Mouse (Mus musculus) heart, postnatal 0 days (tissue): Measurements from ENCODE around the gene Gm10837. TPM values are rescaled to one million over a fixed set of nuclear protein-coding genes. Genes with fewer than 3 reads are reported as not detected.

ENCODE experiments used
- ATAC-seq: fragments of 200-750 bp; cut with Nextera tagmentation; 2 replicates; pipeline ENCODE4 v1.8.0; 2017; ENCODE audit warnings: low read depth, moderate number of reproducible peaks, moderate library complexity; ENCODE audit not compliant: insufficient read depth
- DNase-seq: peaks from one replicate; pipeline ENCODE4 v3.0.0-alpha.2; 2016; ENCODE audit warnings: low spot score
- H3K27ac ChIP-seq: fragments of 300-500 bp; sonication (generic); 2 replicates; pipeline ENCODE4 v1.5.1; 2014; ENCODE audit warnings: low read depth, mild to moderate bottlenecking
- H3K27me3 ChIP-seq: fragments of 300-500 bp; sonication (generic); 2 replicates; pipeline ENCODE4 v1.6.1; 2014; ENCODE audit warnings: low read length, mixed read lengths; ENCODE audit not compliant: control insufficient read depth, insufficient read depth
- H3K36me3 ChIP-seq: fragments of 300-500 bp; sonication (generic); replicated peaks from 2 replicates; pipeline ENCODE4 v1.6.1; 2014; ENCODE audit warnings: low read length, mixed read lengths; ENCODE audit not compliant: control insufficient read depth, insufficient read depth
- H3K4me1 ChIP-seq: fragments of 300-500 bp; sonication (generic); 2 replicates; pipeline ENCODE4 v1.6.1; 2014; ENCODE audit warnings: antibody characterized with exemption; ENCODE audit not compliant: control insufficient read depth, insufficient read depth
- H3K4me2 ChIP-seq: fragments of 300-500 bp; sonication (generic); 2 replicates; pipeline ENCODE4 v1.6.1; 2014; ENCODE audit warnings: low read depth, mild to moderate bottlenecking, low read length, moderate library complexity
- H3K4me3 ChIP-seq: fragments of 300-500 bp; sonication (generic); 2 replicates; pipeline ENCODE4 v1.5.1; 2014; ENCODE audit warnings: low read depth, low read length
- H3K9ac ChIP-seq: fragments of 300-500 bp; sonication (generic); replicated peaks from 2 replicates; pipeline ENCODE4 v1.6.1; 2014; ENCODE audit warnings: low read depth, low read length, mixed read lengths
- H3K9me3 ChIP-seq: fragments of 300-500 bp; sonication (generic); replicated peaks from 2 replicates; pipeline ENCODE4 v1.6.1; 2016; ENCODE audit warnings: low read length; ENCODE audit not compliant: control insufficient read depth
- CTCF ChIP-seq: IDR thresholded peaks from 2 replicates; pipeline ENCODE4 v1.5.1; 2016; ENCODE audit warnings: antibody characterized with exemption, control low read depth, low read depth
- EP300 ChIP-seq: IDR thresholded peaks from 2 replicates; pipeline ENCODE4 v1.6.1; 2016; ENCODE audit warnings: antibody characterized with exemption, low read depth
- WGBS: fragments of 180-500 bp; shearing (Covaris S2); extraction: QIAGEN DNeasy Blood & Tissue Kit; methylation state at CpG from one replicate; pipeline ENCODE4 v1.1.7; 2014; 5-methylcytosine and 5-hydroxymethylcytosine counted together
- polyA plus RNA-seq: library from polyadenylated mRNA; unstranded; fragments of >200 nt; fragmentation: Nextera tagmentation; extraction: Ambion mirVana; gene quantifications from 2 replicates; pipeline ENCODE4 v1.2.1, GENCODE M21; 2015
- total RNA-seq: library from RNA; depleted of rRNA; stranded (reverse); fragments of >200 nt; gene quantifications from 2 replicates; pipeline ENCODE4 v1.2.3, GENCODE M21; 2014; ENCODE audit warnings: low replicate concordance

The Gm10837 gene
- total and polyA plus RNA-seq, 2 experiments from 2014 or later = not detected

- H3K27ac ChIP-seq = no peak overlapping the region
- no peak for DNase-seq
- H3K27me3 ChIP-seq = peaks cover 99% of the 10 kb centered on the region
- no peaks in the 10 kb centered on the region for H3K4me1 ChIP-seq
- TF ChIP-seq CTCF (no peak), EP300 (no peak)
- H3K4me3 ChIP-seq = no peak overlapping the region
- no peak overlapping the region for H3K4me2 ChIP-seq
- H3K36me3 ChIP-seq = no peaks in the 10 kb centered on the region
- 4% methylated on average over 15 of the region's 15 CpGs for WGBS
- no peak overlapping the region for H3K9ac ChIP-seq
- ATAC-seq = no peak
- H3K9me3 ChIP-seq = no peaks in the 10 kb centered on the region
Measured at GRCm38 (mm10) chr14:122481181-122481580, 9.2 kb upstream of the Gm10837 start.

GRCm38 (mm10) chr14:122482081-122483023 is 8.0 kb upstream of the Gm10837 start:
- Histone ChIP-seq H3K27ac (no peak overlapping the region), H3K36me3 (no peaks in the 10 kb centered on the region), H3K9ac (no peak overlapping the region), H3K27me3 (peaks cover 99% of the 10 kb centered on the region), H3K4me2 (no peak overlapping the region), H3K4me1 (no peaks in the 10 kb centered on the region), H3K9me3 (no peaks in the 10 kb centered on the region), H3K4me3 (no peak overlapping the region)
- DNase-seq (no peak), ATAC-seq (no peak)
- WGBS = 2% methylated on average over 37 of the region's 38 CpGs
- TF ChIP-seq CTCF (no peak), EP300 (no peak)

- 7% methylated on average over 5 of the region's 5 CpGs for WGBS
- no peak for ATAC-seq
- no peaks in the 10 kb centered on the region for H3K36me3 ChIP-seq
Measured at GRCm38 (mm10) chr14:122483024-122483385, 7.4 kb upstream of the Gm10837 start.

GRCm38 (mm10) chr14:122483556-122484421 is 6.6 kb upstream of the Gm10837 start:
- no peak for ATAC-seq
- H3K27ac ChIP-seq = no peak overlapping the region
- H3K4me1 ChIP-seq = no peaks in the 10 kb centered on the region
- no peak for DNase-seq
- H3K4me2 ChIP-seq = no peak overlapping the region
- no peaks in the 10 kb centered on the region for H3K36me3 ChIP-seq
- H3K9ac ChIP-seq = no peak overlapping the region
- peaks cover 96% of the 10 kb centered on the region for H3K27me3 ChIP-seq
- no peaks in the 10 kb centered on the region for H3K9me3 ChIP-seq
- TF ChIP-seq EP300 = no peak
- TF ChIP-seq CTCF = no peak
- no peak overlapping the region for H3K4me3 ChIP-seq
- 3% methylated on average over 18 of the region's 18 CpGs for WGBS

More at GRCm38 (mm10) chr14:122483024-122483385, 7.4 kb upstream of the Gm10837 start:
- Histone ChIP-seq H3K4me1 (no peaks in the 10 kb centered on the region), H3K27me3 (peaks cover 98% of the 10 kb centered on the region), H3K9ac (no peak overlapping the region), H3K4me2 (no peak overlapping the region), H3K4me3 (no peak overlapping the region), H3K9me3 (no peaks in the 10 kb centered on the region), H3K27ac (no peak overlapping the region)
- TF ChIP-seq CTCF (no peak), EP300 (no peak)
- DNase-seq = no peak

GRCm38 (mm10) chr14:122484458-122484843 is 5.9 kb upstream of the Gm10837 start:
- ATAC-seq = no peak
- no peaks in the 10 kb centered on the region for H3K4me1 ChIP-seq
- TF ChIP-seq CTCF (no peak), EP300 (no peak)
- H3K36me3 ChIP-seq = no peaks in the 10 kb centered on the region
- no peak overlapping the region for H3K9ac ChIP-seq
- DNase-seq = no peak
- H3K9me3 ChIP-seq = no peaks in the 10 kb centered on the region
- H3K4me2 ChIP-seq = no peak overlapping the region
- 7% methylated on average over 4 of the region's 4 CpGs for WGBS
- no peak overlapping the region for H3K4me3 ChIP-seq
- H3K27ac ChIP-seq = no peak overlapping the region
- peaks cover 95% of the 10 kb centered on the region for H3K27me3 ChIP-seq
